Mouse (Mus musculus) gastrocnemius, adult 18-20 months (tissue): ENCODE data around the gene Asah2. TPM values are rescaled to one million over a fixed set of nuclear protein-coding genes. Genes with fewer than 3 reads are reported as not detected.
A peak's percentile ranks its signal among the peaks of the same experiment; 100 is the strongest.
"Not testable (repeated sequence)": the region's sequence is repeated elsewhere in the genome, so short reads cannot be mapped to it uniquely, and the experiment has no call there.

ENCODE experiments used
- DNase-seq: peaks from one replicate; pipeline ENCODE4 v3.0.0; 2021; ENCODE audit warnings: low spot score
- total RNA-seq, 2 experiments: library from RNA; stranded (reverse); gene quantifications; 2 replicates each; pipeline ENCODE4 v1.2.3; 2021

Gene Asah2
- total RNA-seq, 2 experiments from 2014 or later = 5.9 to 7.4 TPM

- DNase-seq = no peak
Measured at GRCm38 (mm10) chr19:32102976-32103300, 5.1 kb downstream of the Asah2 start.

- DNase-seq = no peak
Measured at GRCm38 (mm10) chr19:32102294-32102975, 5.6 kb downstream of the Asah2 start.

GRCm38 (mm10) chr19:32098582-32098981, 9.4 kb downstream of the Asah2 start:
- no peak for DNase-seq

- no peak for DNase-seq
Measured at GRCm38 (mm10) chr19:32092358-32092757, 15.7 kb downstream of the Asah2 start.

- DNase-seq = no peak
Measured at GRCm38 (mm10) chr19:32090804-32091203, 17.2 kb downstream of the Asah2 start.

GRCm38 (mm10) chr19:32088570-32088969, 19.4 kb downstream of the Asah2 start:
- no peak for DNase-seq

- no peak for DNase-seq
Measured at GRCm38 (mm10) chr19:32087736-32088470, 20.1 kb downstream of the Asah2 start.

- not testable (repeated sequence) for DNase-seq
Measured at GRCm38 (mm10) chr19:32084813-32085212, 23.2 kb downstream of the Asah2 start.

GRCm38 (mm10) chr19:32070340-32070739, 37.7 kb downstream of the Asah2 start:
- no peak for DNase-seq

- DNase-seq = no peak
Measured at GRCm38 (mm10) chr19:32069598-32069997, 38.4 kb downstream of the Asah2 start.

- no peak for DNase-seq
Measured at GRCm38 (mm10) chr19:32067669-32068068, 40.3 kb downstream of the Asah2 start.

- DNase-seq = no peak
Measured at GRCm38 (mm10) chr19:32061294-32061693, 46.7 kb downstream of the Asah2 start.

GRCm38 (mm10) chr19:32056252-32056651, 51.8 kb downstream of the Asah2 start:
- DNase-seq = no peak

- no peak for DNase-seq
Measured at GRCm38 (mm10) chr19:32055725-32056124, 52.3 kb downstream of the Asah2 start.

- no peak for DNase-seq
Measured at GRCm38 (mm10) chr19:32051251-32051650, 56.8 kb downstream of the Asah2 start.

GRCm38 (mm10) chr19:32032881-32033280, 75.1 kb downstream of the Asah2 start:
- no peak for DNase-seq

GRCm38 (mm10) chr19:32030430-32030829, 77.6 kb downstream of the Asah2 start:
- DNase-seq = peak; percentile 50

GRCm38 (mm10) chr19:32025443-32025842, 82.6 kb downstream of the Asah2 start:
- DNase-seq = no peak

GRCm38 (mm10) chr19:32019722-32020121, 88.3 kb downstream of the Asah2 start:
- no peak for DNase-seq

GRCm38 (mm10) chr19:32018585-32018984, 89.4 kb downstream of the Asah2 start:
- peak; percentile 5 for DNase-seq

- no peak for DNase-seq
Measured at GRCm38 (mm10) chr19:32018053-32018452, 90.0 kb downstream of the Asah2 start.

GRCm38 (mm10) chr19:32002623-32003022, 105.4 kb downstream of the Asah2 start:
- DNase-seq = no peak

GRCm38 (mm10) chr19:31996916-31997315, 111.1 kb downstream of the Asah2 start:
- no peak for DNase-seq
